Mouse (Mus musculus): ENCODE measurements around the gene Stau1.

Gene Stau1

DNA sequence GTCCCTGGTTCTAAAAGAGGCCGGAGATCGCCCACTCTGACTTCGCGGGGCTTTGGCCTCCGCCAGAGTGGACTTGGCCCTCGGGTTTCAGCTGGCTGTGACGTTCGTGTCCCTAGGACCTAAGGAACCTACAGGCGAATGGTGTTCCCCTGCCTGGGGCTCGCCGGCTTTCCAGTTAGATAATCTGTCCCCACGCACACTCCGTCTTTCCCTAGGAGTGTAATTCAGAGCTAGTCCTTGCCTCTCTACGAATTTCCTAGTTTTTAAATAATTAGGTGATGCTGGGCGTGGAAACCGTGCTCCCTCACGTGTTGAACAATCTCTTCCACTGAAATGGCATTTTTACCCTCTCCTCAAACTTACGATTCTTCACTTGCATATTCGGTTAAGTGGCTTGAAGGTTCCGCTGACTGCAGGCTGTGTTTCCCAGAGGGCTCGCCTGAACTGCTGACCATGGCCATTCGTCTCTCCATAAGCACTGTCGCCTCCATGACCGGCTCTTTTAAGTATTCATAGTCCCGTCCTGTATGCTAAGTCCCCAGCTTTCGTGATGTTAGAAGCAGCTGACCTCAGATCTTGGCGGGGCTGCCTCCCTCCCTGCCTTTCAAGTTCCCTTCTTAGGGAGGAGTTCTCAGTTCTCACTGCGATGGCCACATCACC lies 89.4 kb downstream of the Stau1 start:
- peak; percentile 27 for DNase-seq

DNA sequence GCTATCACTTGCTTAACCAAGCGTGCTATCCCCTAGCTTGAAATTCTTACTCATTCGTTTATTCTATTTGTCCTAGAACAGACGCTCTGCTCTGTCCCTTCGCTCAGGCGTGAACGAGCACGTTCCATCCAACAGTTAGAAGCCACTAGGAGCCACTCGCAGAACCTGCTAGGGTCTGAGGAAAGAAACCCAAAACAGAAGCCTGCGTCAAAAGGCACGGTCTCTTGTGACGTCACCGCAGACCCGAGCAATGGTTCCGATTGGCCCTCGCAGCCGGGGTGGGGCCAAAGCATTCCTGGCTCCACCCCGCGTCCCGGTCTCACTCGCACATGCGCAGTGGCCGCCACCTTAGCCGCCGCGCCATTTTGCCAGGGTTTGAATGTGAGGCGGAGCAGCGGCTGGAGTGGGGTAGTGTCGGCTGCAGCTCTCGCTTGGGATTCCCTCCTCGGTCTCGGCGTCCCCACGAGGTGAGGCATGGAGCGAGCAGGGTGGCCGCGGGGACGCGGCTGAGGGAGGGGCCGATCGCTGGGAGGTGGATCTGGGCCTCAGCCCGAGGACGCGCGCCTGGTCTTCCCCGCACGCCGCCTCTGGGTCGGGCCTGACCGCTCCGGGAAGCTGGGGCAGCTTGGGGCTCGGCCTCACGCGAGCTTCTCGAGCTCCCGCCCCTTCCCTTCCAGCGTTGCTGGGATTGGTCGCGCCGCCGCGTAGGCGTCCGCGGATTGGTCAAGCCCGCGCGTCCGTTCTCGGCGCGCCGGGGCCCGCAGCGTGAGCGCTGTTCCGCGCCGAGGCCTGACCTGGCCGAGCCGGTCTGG lies 90.2 kb downstream of the Stau1 start, which contains the start of gene Cse1l:
Gene Cse1l, plus strand, starts transcription at position 330 of the 812 bp plus-strand sequence.
- peak; percentile 98 for DNase-seq

DNA sequence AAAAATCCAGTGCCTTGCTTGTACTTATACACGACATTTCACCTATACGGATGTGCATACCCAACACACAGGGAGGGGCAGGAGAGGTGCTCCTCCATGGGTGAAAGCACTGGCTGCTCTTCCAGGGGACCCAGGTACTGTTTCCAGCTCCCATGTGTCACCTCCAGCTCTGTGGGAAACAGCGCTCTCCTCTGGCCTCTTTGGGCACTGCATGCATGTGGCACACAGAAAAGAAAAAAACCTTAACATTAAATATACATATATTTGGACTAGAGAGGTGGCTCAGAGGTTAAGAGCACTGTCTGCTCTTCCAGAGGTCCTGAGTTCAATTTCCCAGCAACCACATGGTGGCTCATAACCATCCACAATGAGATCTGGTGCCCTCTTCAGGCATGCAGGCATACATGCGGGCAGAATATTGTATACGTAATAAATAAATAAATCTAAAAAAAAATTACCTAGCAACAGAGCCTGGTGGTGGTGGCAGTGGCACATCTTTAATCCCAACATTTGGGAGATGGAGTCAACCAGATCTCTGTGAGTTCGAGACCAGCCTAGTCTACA lies 92.3 kb downstream of the Stau1 start:
- DNase-seq, result peak; percentile 24

DNA sequence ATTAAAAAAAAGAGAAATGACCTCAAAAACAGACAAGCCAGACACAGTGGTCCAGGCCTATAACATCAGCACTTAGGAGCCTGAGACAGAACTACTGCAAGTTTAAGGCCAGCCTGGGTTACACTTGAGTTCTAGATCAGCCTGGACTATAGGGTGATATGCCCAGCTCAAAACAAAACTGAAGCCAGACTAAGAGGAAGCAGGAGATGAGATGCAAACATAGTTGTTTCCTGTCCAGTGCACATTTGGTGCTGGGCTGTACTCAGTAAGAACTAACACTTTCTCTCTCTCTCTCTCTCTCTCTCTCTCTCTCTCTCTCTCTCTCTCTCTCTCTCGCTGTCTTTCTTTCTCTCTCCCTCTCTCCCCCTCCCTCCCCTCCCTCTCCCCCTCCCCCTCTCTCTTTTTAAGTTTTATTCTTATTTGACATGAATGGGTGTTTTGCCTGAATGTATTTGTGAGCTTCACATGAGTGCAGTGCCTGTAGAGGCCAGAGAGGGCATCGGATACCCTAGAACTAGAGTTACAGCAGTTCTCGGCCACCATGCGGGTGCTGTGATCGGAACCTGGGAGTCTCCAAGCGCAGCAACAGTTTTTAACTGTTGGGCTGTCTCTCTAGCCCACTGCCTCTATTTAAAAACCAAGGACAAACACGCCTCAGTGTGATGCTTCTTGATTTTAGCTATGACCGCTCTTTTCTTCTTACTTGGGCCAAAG lies 95.2 kb downstream of the Stau1 start:
- no peak for DNase-seq

DNA sequence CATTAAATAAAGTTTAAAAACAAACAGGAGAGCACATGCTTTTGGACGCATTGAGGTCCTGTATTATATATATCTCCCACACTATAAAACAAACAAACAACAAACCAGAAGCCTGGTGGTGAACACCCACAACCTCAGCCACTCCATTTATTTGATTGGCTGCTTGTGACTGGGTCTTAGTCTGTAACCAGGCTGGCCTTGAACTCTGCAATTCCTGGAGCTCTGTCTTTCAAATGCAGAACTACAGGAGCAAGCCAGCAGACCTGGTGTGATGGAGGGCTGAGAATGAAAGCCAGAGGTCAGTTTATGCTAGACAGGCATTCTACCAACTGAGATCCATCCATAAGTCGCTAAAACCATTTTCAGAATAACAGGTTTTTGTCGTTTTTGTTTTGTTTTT lies 96.4 kb downstream of the Stau1 start:
- no peak for DNase-seq

DNA sequence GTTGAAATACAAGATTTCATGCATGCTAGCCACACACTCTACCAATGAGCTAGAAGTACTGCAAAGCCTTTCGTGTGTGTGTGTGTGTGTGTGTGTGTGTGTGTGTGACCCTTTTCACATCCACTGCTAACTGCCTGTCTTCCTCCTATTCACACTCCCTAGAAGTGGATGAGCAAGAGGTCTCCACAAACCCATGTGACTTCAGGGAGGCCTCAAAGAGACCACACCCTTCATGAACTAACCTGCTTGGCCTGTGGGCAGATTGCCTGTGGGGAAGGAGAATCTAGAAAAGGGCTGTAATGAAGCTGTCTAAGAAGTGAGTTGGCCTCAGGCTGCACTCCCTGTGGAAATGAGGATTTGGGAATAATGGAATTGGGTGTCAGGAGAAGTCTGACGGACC lies 96.9 kb downstream of the Stau1 start:
- no peak for DNase-seq

Data from cerebellum, adult 8-10 months (tissue).